Mouse (Mus musculus): ENCODE measurements around the gene Gm10260. TPM values are rescaled to one million over a fixed set of nuclear protein-coding genes. Genes with fewer than 3 reads are reported as not detected.

The Gm10260 gene
- polyA plus RNA-seq, 1 experiment from 2014 or later = 10.9 TPM

DNA sequence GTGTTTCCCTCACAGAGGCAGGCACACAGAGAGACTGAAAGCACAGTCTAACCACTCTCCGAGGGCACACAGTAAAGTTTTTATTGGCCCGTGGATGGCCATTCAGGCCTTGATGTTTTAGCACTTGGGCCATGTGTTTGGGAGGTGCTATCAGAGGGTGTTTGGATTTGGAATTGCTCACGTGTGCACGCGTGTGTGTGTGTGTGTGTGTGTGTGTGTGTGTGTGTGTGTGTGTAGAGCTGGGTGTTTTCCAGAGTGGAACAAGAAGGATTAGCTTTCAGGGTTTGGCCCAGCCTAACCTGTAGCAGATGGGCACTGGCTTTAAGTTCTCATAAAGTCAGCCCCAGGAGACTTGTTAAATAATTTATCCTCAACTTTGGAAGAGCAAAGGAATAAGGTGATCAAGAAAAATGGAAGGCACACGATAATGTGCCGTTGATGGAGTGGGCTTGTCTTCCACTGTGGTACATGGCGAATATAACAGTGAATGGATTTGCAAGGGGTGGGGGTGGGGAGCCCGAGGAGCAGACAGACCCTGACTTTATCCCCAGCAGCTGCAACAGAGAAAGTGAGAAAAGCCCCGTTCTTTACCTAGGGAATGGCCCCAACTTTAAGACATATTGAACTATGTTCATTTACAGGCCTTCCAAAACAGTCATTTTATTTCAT is 24.9 kb upstream of the Gm10260 start:
- H3K27ac ChIP-seq (replicated peaks; ENCODE audit: low read depth, low read length) = peak overlapping the region; percentile 36; the same call in 1 of the 2 replicates
- 33% methylated on average over 10 of the region's 10 CpGs for WGBS
- H3K4me3 ChIP-seq (ENCODE audit: low read depth, low read length) = no peak overlapping the region
- no peaks in the 10 kb centered on the region for H3K9me3 ChIP-seq (ENCODE audit: control insufficient read depth, low read length)
- ATAC-seq (ENCODE audit: low read depth) = peak; percentile 35
- DNase-seq (ENCODE audit: low spot score) = no peak
- no peak overlapping the region for H3K9ac ChIP-seq (ENCODE audit: low read depth, low read length)
- H3K36me3 ChIP-seq (ENCODE audit: control insufficient read depth, insufficient read depth, low read length) = no peaks in the 10 kb centered on the region
- peaks cover 24% of the 10 kb centered on the region for H3K4me1 ChIP-seq (ENCODE audit: control insufficient read depth, insufficient read depth, low read length)
- H3K4me2 ChIP-seq (ENCODE audit: low read depth, low read length) = no peak overlapping the region
- no peaks in the 10 kb centered on the region for H3K27me3 ChIP-seq (replicated peaks; ENCODE audit: control insufficient read depth, insufficient read depth, low read length)

DNA sequence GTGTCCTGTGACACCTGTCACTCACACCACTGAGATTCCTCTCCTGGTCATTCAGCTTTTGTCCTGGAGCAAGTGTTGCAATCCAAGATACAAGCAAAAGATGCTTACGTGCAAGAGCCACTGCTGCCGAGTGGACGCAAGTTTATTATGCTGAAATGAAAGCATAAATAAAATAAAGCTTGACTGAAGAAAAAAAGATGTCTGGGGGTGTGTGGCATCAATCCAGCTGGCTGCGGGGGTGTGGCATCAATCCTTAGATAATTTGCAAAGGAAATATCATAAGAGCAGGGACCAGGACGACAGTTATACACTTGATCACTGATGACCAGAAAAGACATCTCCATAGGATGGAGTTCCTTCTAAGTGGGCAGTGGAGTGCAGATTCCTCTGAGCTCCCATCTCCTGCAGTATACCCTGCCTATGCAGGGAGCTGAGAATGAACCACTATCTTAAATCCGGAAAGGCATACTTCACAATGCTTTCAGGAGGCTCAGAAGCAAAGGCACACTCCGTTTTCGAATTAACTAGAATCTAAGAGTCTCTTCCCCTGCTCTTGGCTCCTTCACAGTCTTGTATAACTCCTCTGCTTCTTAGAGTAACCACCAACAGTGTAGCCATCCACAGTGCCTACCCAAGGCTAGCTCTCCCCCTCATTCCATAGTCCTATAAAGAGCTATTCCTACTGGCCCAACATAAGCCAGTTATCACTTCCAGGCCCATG is 23.2 kb upstream of the Gm10260 start:
- Histone ChIP-seq H3K9me3 (ENCODE audit: control insufficient read depth, low read length) (no peaks in the 10 kb centered on the region), H3K27ac (replicated peaks; ENCODE audit: low read depth, low read length) (no peak overlapping the region), H3K27me3 (replicated peaks; ENCODE audit: control insufficient read depth, insufficient read depth, low read length) (no peaks in the 10 kb centered on the region), H3K4me3 (ENCODE audit: low read depth, low read length) (no peak overlapping the region), H3K4me2 (ENCODE audit: low read depth, low read length) (no peak overlapping the region), H3K9ac (ENCODE audit: low read depth, low read length) (no peak overlapping the region), H3K4me1 (ENCODE audit: control insufficient read depth, insufficient read depth, low read length) (peaks cover 26% of the 10 kb centered on the region), H3K36me3 (ENCODE audit: control insufficient read depth, insufficient read depth, low read length) (no peaks in the 10 kb centered on the region)
- DNase-seq (ENCODE audit: low spot score) (no peak), ATAC-seq (ENCODE audit: low read depth) (no peak)
- 84% methylated on average over 8 of the region's 8 CpGs for WGBS

DNA sequence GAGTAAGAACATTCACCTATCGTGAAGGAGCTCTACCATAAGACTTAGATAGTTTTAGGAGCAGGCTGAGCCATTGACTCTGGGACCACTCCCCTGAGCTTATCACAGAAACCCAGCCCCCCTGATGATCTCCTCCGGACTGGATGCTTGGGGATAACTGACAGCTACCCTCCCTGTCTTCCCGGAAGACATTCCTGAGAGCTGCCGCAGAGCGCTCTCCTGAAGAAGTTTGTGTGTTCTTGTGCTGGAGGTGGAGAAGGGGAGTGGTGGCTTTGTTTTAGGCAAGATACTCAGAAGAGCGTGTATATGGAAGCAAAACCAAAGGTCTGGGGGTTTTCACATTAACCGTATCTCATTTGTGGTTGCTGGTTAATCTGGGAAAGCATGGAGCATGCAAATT is 21.6 kb upstream of the Gm10260 start:
- Histone ChIP-seq H3K4me2 (ENCODE audit: low read depth, low read length) (no peak overlapping the region), H3K4me1 (ENCODE audit: control insufficient read depth, insufficient read depth, low read length) (peaks cover 26% of the 10 kb centered on the region), H3K27me3 (replicated peaks; ENCODE audit: control insufficient read depth, insufficient read depth, low read length) (no peaks in the 10 kb centered on the region), H3K9ac (ENCODE audit: low read depth, low read length) (no peak overlapping the region), H3K27ac (replicated peaks; ENCODE audit: low read depth, low read length) (no peak overlapping the region), H3K4me3 (ENCODE audit: low read depth, low read length) (no peak overlapping the region), H3K9me3 (ENCODE audit: control insufficient read depth, low read length) (no peaks in the 10 kb centered on the region), H3K36me3 (ENCODE audit: control insufficient read depth, insufficient read depth, low read length) (no peaks in the 10 kb centered on the region)
- ATAC-seq (ENCODE audit: low read depth) (no peak), DNase-seq (ENCODE audit: low spot score) (no peak)
- 35% methylated on average over 7 of the region's 7 CpGs for WGBS

DNA sequence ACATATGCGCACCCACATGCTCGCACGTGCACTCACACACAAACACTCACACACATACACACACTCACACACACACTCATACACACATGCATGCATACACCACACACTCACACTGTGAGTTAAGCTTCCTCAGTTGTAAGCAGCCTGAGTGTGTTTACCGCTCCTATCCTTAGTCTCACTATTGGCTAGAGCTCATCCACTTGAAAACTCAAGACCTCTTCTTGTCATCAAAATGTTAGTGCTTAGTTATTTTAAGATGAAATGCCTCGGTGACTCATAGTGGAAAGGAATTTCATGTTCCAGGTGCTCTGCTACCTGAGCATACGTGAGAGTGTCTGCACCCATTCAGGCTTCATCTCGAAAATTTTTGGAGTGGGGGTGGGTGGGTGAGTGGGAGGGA is 21.2 kb upstream of the Gm10260 start:
- Histone ChIP-seq H3K4me2 (ENCODE audit: low read depth, low read length) (no peak overlapping the region), H3K9me3 (ENCODE audit: control insufficient read depth, low read length) (no peaks in the 10 kb centered on the region), H3K4me1 (ENCODE audit: control insufficient read depth, insufficient read depth, low read length) (peaks cover 29% of the 10 kb centered on the region), H3K4me3 (ENCODE audit: low read depth, low read length) (no peak overlapping the region), H3K27me3 (replicated peaks; ENCODE audit: control insufficient read depth, insufficient read depth, low read length) (no peaks in the 10 kb centered on the region), H3K36me3 (ENCODE audit: control insufficient read depth, insufficient read depth, low read length) (no peaks in the 10 kb centered on the region), H3K27ac (replicated peaks; ENCODE audit: low read depth, low read length) (no peak overlapping the region), H3K9ac (ENCODE audit: low read depth, low read length) (no peak overlapping the region)
- ATAC-seq (ENCODE audit: low read depth) (0 out of 2 replicates have a peak, but pooled peaks have one; percentile 14), DNase-seq (ENCODE audit: low spot score) (no peak)
- whole genome bisulfite sequencing = 74% methylated on average over 7 of the region's 7 CpGs

DNA sequence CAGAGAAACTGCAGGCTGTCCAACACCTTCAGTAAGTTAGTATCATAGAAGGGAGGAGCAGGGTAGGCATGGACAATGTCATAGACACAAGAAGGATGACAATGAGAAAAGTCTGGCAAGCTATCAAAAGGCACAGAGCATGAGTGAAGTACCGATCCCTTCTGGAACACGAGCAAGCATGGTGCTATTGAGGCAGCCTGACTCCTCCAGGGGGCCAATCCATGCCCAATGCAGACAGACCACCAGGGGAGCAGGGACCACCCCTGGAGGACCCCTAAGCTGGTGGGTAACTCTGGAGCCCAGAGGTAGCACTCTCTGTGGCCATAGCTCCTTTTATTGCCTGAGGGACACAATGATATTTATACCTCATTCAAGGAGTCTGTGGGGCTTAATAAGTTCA is 20.1 kb upstream of the Gm10260 start:
- DNase-seq (ENCODE audit: low spot score) (no peak), ATAC-seq (ENCODE audit: low read depth) (no peak)
- no peaks in the 10 kb centered on the region for H3K9me3 ChIP-seq (ENCODE audit: control insufficient read depth, low read length)
- WGBS = 71% methylated on average over 2 of the region's 2 CpGs
- H3K4me1 ChIP-seq (ENCODE audit: control insufficient read depth, insufficient read depth, low read length) = peaks cover 23% of the 10 kb centered on the region
- H3K36me3 ChIP-seq (ENCODE audit: control insufficient read depth, insufficient read depth, low read length) = no peaks in the 10 kb centered on the region
- H3K27ac ChIP-seq (replicated peaks; ENCODE audit: low read depth, low read length) = no peak overlapping the region
- H3K4me2 ChIP-seq (ENCODE audit: low read depth, low read length) = no peak overlapping the region
- no peak overlapping the region for H3K9ac ChIP-seq (ENCODE audit: low read depth, low read length)
- H3K4me3 ChIP-seq (ENCODE audit: low read depth, low read length) = no peak overlapping the region
- H3K27me3 ChIP-seq (replicated peaks; ENCODE audit: control insufficient read depth, insufficient read depth, low read length) = no peaks in the 10 kb centered on the region

DNA sequence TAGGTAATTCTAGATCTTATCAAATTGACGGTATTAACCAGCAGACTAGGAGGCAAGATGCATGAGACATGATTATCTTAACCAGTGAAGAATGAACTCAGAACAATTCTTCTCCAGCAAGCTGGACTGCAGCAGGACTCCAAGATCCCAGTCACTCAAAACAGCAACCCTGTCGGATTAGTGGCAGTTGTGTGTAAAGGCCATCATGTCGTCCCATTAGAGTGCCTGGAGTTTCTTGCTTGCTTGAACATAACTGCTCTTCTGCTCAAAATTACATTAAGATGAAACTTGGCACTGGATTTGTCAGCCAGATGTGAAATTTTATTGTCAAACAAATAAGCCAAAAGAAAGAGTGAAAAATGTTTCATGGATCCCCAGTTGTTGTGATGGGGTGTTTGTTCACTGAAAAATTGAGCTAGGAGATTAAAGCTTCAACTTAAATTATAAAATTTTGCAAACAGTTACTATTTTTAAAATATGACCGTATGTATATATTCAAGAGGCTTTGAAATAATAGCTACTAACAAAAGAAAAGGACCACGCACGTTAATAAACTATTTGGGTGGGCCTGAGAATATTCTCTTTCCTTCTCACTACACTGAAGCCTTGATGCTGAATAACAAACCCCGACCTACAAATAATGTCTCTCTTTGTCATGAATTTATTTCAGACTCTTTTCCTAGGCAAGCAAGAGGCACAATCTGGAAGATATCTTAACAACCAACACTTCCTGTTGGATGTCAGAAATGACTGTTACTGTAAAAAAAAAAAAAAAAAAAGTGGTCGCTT is 19.4 kb upstream of the Gm10260 start:
- no peak for ATAC-seq (ENCODE audit: low read depth)
- DNase-seq (ENCODE audit: low spot score) = no peak
- Histone ChIP-seq H3K27me3 (replicated peaks; ENCODE audit: control insufficient read depth, insufficient read depth, low read length) (no peaks in the 10 kb centered on the region), H3K4me2 (ENCODE audit: low read depth, low read length) (no peak overlapping the region), H3K9ac (ENCODE audit: low read depth, low read length) (no peak overlapping the region), H3K9me3 (ENCODE audit: control insufficient read depth, low read length) (no peaks in the 10 kb centered on the region), H3K27ac (replicated peaks; ENCODE audit: low read depth, low read length) (no peak overlapping the region), H3K36me3 (ENCODE audit: control insufficient read depth, insufficient read depth, low read length) (no peaks in the 10 kb centered on the region), H3K4me3 (ENCODE audit: low read depth, low read length) (no peak overlapping the region), H3K4me1 (ENCODE audit: control insufficient read depth, insufficient read depth, low read length) (peaks cover 18% of the 10 kb centered on the region)
- WGBS = 66% methylated on average over 8 of the region's 8 CpGs

DNA sequence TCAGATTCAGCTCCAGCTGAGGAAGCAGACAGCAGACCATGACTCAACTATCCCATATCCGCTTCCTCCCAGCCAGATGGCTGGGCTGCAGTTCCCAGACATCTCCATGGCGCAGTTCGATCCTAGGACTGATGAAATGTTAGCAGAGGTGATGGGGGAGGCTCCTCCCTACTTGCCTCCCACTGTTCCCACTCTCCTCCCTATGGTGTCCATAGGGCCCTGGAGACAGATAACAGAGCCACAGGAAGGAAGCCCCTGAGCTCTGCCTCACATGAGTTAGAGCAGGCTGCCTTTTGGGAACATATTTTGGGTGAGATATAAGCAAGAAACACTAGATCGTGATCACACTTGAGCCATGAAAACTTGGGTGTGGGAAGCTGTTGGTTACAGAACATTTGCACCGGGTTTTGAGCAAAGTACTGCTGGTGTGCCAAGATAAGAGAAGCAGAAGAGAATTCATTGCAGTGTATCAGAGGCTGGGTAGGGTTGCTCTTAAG is 18.3 kb upstream of the Gm10260 start:
- no peaks in the 10 kb centered on the region for H3K36me3 ChIP-seq (ENCODE audit: control insufficient read depth, insufficient read depth, low read length)
- H3K27me3 ChIP-seq (replicated peaks; ENCODE audit: control insufficient read depth, insufficient read depth, low read length) = no peaks in the 10 kb centered on the region
- no peak overlapping the region for H3K4me2 ChIP-seq (ENCODE audit: low read depth, low read length)
- DNase-seq (ENCODE audit: low spot score) (no peak), ATAC-seq (ENCODE audit: low read depth) (no peak)
- peaks cover 9% of the 10 kb centered on the region; the same call in 1 of the 2 replicates for H3K4me1 ChIP-seq (ENCODE audit: control insufficient read depth, insufficient read depth, low read length)
- 84% methylated on average over 5 of the region's 5 CpGs for WGBS
- H3K9me3 ChIP-seq (ENCODE audit: control insufficient read depth, low read length) = no peaks in the 10 kb centered on the region
- no peak overlapping the region for H3K4me3 ChIP-seq (ENCODE audit: low read depth, low read length)
- no peak overlapping the region for H3K9ac ChIP-seq (ENCODE audit: low read depth, low read length)
- H3K27ac ChIP-seq (replicated peaks; ENCODE audit: low read depth, low read length) = no peak overlapping the region

DNA sequence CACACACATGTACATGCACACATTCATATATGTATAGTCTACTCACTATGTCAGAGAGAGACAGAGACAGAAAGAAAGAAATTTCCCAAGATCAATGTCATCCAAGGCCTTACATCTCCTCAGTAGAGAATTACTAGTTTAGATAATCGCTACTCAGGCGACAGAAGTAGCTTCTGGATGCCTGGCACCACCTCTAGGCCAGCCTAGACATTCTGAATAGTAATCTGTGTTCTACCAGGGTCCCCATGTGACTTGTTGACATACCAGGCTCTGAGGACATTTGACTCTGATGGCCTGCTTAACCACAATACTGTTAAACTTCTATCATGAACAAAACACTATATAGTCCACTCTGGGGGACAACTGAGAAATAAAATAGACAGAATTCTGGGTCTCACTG is 17.2 kb upstream of the Gm10260 start:
- DNase-seq (ENCODE audit: low spot score) = no peak
- no peaks in the 10 kb centered on the region for H3K9me3 ChIP-seq (ENCODE audit: control insufficient read depth, low read length)
- no peaks in the 10 kb centered on the region for H3K36me3 ChIP-seq (ENCODE audit: control insufficient read depth, insufficient read depth, low read length)
- H3K27me3 ChIP-seq (replicated peaks; ENCODE audit: control insufficient read depth, insufficient read depth, low read length) = no peaks in the 10 kb centered on the region
- H3K4me2 ChIP-seq (ENCODE audit: low read depth, low read length) = no peak overlapping the region
- peaks cover 9% of the 10 kb centered on the region; the same call in 1 of the 2 replicates for H3K4me1 ChIP-seq (ENCODE audit: control insufficient read depth, insufficient read depth, low read length)
- H3K27ac ChIP-seq (replicated peaks; ENCODE audit: low read depth, low read length) = no peak overlapping the region
- 86% methylated on average over 2 of the region's 2 CpGs for WGBS
- ATAC-seq (ENCODE audit: low read depth) = no peak
- no peak overlapping the region for H3K9ac ChIP-seq (ENCODE audit: low read depth, low read length)
- H3K4me3 ChIP-seq (ENCODE audit: low read depth, low read length) = no peak overlapping the region
